Mouse (Mus musculus) hindbrain, embryonic 15.5 days (tissue): ENCODE results near the gene Cyp27a1. TPM values are rescaled to one million over a fixed set of nuclear protein-coding genes. Genes with fewer than 3 reads are reported as not detected.

ENCODE experiments used
- ATAC-seq: fragments of 200-750 bp; cut with Nextera tagmentation; 2 replicates; pipeline ENCODE4 v1.8.0; 2017; ENCODE audit warnings: low read depth, moderate number of reproducible peaks, moderate TSS enrichment; ENCODE audit not compliant: low FRiP score
- H3K27ac ChIP-seq: fragments of 300-500 bp; sonication (generic); replicated peaks from 2 replicates; pipeline ENCODE4 v1.5.1; 2015; ENCODE audit warnings: mild to moderate bottlenecking, inconsistent platforms
- H3K27me3 ChIP-seq: fragments of 300-500 bp; sonication (generic); 2 replicates; pipeline ENCODE4 v1.6.1; 2015; ENCODE audit warnings: control low read depth, inconsistent platforms
- H3K36me3 ChIP-seq: fragments of 300-500 bp; sonication (generic); 2 replicates; pipeline ENCODE4 v1.6.1; 2015; ENCODE audit warnings: control low read depth, inconsistent platforms
- H3K4me1 ChIP-seq: fragments of 300-500 bp; sonication (generic); replicated peaks from 2 replicates; pipeline ENCODE4 v1.6.1; 2015; ENCODE audit warnings: control low read depth, inconsistent platforms
- H3K4me2 ChIP-seq: fragments of 300-500 bp; sonication (generic); 2 replicates; pipeline ENCODE4 v1.6.1; 2015; ENCODE audit warnings: moderate library complexity, mild to moderate bottlenecking, inconsistent platforms
- H3K4me3 ChIP-seq: fragments of 300-500 bp; sonication (generic); 2 replicates; pipeline ENCODE4 v1.5.1; 2015; ENCODE audit warnings: mild to moderate bottlenecking, inconsistent platforms
- H3K9ac ChIP-seq: fragments of 300-500 bp; sonication (generic); 2 replicates; pipeline ENCODE4 v1.6.1; 2015; ENCODE audit warnings: inconsistent platforms
- H3K9me3 ChIP-seq: fragments of 300-500 bp; sonication (generic); 2 replicates; pipeline ENCODE4 v1.6.1; 2016; ENCODE audit warnings: control low read depth, inconsistent platforms
- WGBS: fragments of 180-500 bp; shearing (Covaris S2); methylation state at CpG from one replicate; pipeline ENCODE4 v1.1.7; 2015; 5-methylcytosine and 5-hydroxymethylcytosine counted together
- polyA plus RNA-seq: library from polyadenylated mRNA; unstranded; fragments of >200 nt; fragmentation: Nextera tagmentation; extraction: Ambion mirVana; gene quantifications from 2 replicates; pipeline ENCODE4 v1.2.1, GENCODE M21; 2015

The Cyp27a1 gene
- polyA plus RNA-seq, 1 experiment from 2014 or later: 3.3 TPM

DNA sequence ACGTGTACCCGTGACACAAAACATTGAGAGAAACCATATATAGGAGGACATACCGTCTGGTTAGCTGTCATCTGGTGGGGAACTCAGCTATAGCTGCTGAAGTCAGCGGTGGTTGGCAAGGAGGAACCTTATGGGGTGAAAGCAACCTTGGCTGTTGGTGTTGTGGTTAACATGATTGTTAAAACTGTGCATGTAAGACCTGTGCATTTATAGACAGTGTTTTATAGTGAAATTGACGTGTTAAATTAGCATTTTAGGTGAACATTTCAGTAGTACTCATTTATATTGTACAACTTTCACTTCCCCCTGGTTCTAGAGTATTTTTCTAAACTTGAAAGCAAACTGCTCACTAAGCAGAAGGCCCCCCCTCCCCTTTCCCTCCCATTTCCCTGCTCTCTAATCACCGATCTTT lies 11.2 kb upstream of the Cyp27a1 start:
- H3K9me3 ChIP-seq: no peaks in the 10 kb centered on the region
- H3K27me3 ChIP-seq: no peaks in the 10 kb centered on the region
- H3K36me3 ChIP-seq: peaks cover 19% of the 10 kb centered on the region
- no peaks in the 10 kb centered on the region for H3K4me1 ChIP-seq
- WGBS: 93% methylated on average over 6 of the region's 6 CpGs
- H3K9ac ChIP-seq: no peak overlapping the region
- ATAC-seq: no peak
- H3K4me3 ChIP-seq: no peak overlapping the region
- no peak overlapping the region for H3K4me2 ChIP-seq
- H3K27ac ChIP-seq: no peak overlapping the region

DNA sequence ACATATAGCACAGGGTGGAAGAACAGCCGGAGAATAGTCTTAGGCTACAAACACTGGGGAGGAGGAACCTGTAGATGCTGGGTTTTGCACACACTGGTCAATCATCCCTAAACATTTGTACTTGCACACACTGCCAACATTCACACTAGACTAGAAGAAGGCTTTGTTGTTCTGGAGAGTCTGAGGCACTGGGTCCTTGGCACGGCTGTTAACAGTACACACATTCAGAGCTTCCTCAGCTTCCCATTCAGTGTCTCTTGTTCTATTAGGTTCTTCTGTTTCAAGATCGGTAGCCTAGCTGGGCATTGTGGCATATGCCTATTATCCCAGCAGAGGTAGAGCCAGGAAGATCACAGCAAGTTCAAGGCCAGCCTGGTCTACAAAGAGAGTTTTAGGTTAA lies 9.2 kb upstream of the Cyp27a1 start:
- peaks cover 2% of the 10 kb centered on the region; the same call in 1 of the 2 replicates for H3K36me3 ChIP-seq
- H3K27ac ChIP-seq: no peak overlapping the region
- no peak for ATAC-seq
- H3K27me3 ChIP-seq: no peaks in the 10 kb centered on the region
- H3K4me3 ChIP-seq: no peak overlapping the region
- no peaks in the 10 kb centered on the region for H3K4me1 ChIP-seq
- no peak overlapping the region for H3K9ac ChIP-seq
- no peak overlapping the region for H3K4me2 ChIP-seq
- H3K9me3 ChIP-seq: no peaks in the 10 kb centered on the region
- WGBS: 83% methylated on average over 3 of the region's 3 CpGs

DNA sequence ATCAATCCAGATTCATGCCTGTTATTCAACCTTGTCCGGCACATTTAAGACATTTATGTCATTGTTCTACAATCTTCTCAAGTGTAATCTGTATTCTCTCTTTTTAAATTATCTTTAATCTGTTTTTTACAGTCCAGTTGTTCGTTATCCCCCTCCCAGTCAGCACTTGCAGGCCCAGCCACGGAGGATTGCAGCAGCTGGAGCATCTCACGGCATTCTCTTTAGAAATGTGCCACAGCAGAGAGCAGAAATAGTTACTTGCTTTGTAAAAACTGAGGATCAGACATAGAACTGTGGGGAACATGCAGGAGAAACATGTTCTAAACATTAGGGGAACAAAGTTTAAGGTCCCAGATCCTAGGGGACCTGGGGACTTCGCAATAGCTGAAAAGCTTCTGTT lies 8.4 kb upstream of the Cyp27a1 start:
- WGBS: 83% methylated on average over 5 of the region's 5 CpGs

DNA sequence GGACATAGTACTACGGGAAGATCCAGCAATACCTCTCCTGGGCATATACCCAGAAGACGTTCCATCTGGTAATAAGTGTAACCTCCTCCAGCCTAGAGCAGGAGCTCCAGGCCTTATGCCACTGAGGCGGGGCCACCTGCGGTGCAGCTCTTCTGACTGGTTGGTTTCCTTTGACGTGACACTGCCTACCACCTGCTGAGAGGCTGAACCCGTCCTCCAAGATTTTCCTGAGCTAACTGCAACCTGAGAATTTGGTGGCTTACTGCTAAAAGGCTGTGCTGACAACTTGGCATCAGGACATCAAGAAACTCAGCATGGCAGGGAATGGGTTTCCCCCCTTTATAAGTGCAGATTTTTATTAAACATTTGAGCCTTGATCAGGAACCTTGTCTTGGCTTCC lies 3.8 kb upstream of the Cyp27a1 start:
- H3K4me2 ChIP-seq: no peak overlapping the region
- no peaks in the 10 kb centered on the region for H3K9me3 ChIP-seq
- peaks cover 12% of the 10 kb centered on the region; the same call in 1 of the 2 replicates for H3K27me3 ChIP-seq
- H3K27ac ChIP-seq: no peak overlapping the region
- no peak overlapping the region for H3K9ac ChIP-seq
- H3K36me3 ChIP-seq: no peaks in the 10 kb centered on the region
- WGBS: 41% methylated on average over 6 of the region's 6 CpGs
- peaks cover 12% of the 10 kb centered on the region for H3K4me1 ChIP-seq
- ATAC-seq: no peak
- no peak overlapping the region for H3K4me3 ChIP-seq

More for the DNA sequence above, 8.4 kb upstream of the Cyp27a1 start:
- Histone ChIP-seq H3K27ac (no peak overlapping the region), H3K9ac (no peak overlapping the region), H3K4me2 (no peak overlapping the region), H3K4me1 (no peaks in the 10 kb centered on the region), H3K27me3 (no peaks in the 10 kb centered on the region), H3K36me3 (no peaks in the 10 kb centered on the region), H3K4me3 (no peak overlapping the region), H3K9me3 (no peaks in the 10 kb centered on the region)
- ATAC-seq: no peak

DNA sequence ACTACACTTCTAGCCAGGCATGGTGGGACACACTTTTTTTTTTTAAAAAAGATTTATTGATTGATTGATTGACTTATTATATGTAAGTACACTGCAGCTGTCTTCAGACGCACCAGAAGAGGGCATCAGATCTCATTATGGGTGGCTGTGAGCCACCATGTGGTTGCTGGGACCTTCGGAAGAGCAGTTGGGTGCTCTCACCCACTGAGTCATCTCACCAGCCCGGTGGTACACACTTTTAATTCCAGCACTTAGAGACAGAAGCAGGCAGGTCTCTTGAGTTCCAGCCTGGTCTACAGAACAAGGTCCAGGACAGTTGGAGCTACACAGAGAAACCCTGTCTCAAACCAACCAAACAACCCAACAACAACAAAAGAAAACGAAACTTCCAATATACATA lies 1.3 kb upstream of the Cyp27a1 start:
- Histone ChIP-seq H3K4me2 (no peak overlapping the region), H3K9ac (no peak overlapping the region), H3K27ac (no peak overlapping the region), H3K4me1 (peaks cover 12% of the 10 kb centered on the region), H3K9me3 (no peaks in the 10 kb centered on the region), H3K4me3 (no peak overlapping the region), H3K36me3 (no peaks in the 10 kb centered on the region), H3K27me3 (peaks cover 12% of the 10 kb centered on the region; the same call in 1 of the 2 replicates)
- 87% methylated on average over 4 of the region's 4 CpGs for WGBS
- ATAC-seq: no peak

DNA sequence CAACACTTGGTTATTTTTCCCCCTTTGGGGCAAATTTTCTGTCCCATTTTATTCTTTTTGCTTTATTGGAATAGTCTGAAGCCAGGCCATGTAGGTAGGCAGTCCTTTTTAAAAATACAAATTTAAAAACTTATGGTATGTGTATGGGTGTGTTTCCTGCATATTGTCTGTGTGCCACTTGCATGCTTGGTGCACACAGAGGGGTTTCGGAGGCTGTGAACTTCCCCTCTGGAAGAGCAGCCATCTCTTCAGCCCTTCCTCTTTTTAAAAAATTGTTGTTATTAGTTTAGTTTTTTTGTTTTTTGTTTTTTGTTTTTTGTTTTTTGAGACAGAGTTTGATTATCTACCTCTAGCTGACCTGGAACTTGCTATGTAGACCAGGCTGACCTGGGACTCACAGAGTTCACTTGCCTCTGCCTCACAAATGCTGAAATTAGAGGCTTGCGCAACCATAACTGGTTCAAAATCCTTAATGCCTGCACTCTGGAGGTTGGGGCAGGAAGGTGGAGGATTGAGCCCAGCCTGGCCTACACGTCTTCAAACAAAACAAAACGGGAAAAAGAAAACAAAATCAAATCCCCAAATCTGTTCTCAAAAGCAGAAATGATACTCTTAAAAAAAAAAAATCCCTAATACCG lies 794 bp upstream of the Cyp27a1 start:
- H3K27me3 ChIP-seq: peaks cover 12% of the 10 kb centered on the region; the same call in 1 of the 2 replicates
- peaks cover 12% of the 10 kb centered on the region for H3K4me1 ChIP-seq
- H3K9ac ChIP-seq: no peak overlapping the region
- no peak overlapping the region for H3K27ac ChIP-seq
- 37% methylated on average over 5 of the region's 5 CpGs for WGBS
- H3K4me3 ChIP-seq: peak overlapping the region; percentile 40
- no peaks in the 10 kb centered on the region for H3K36me3 ChIP-seq
- no peak for ATAC-seq
- no peaks in the 10 kb centered on the region for H3K9me3 ChIP-seq
- peak overlapping the region; percentile 85 for H3K4me2 ChIP-seq

- Histone ChIP-seq H3K27me3 (peaks cover 12% of the 10 kb centered on the region; the same call in 1 of the 2 replicates), H3K4me2 (peak overlapping the region; percentile 85), H3K4me3 (peak overlapping the region; percentile 40), H3K36me3 (no peaks in the 10 kb centered on the region), H3K4me1 (peaks cover 12% of the 10 kb centered on the region), H3K27ac (no peak overlapping the region), H3K9me3 (no peaks in the 10 kb centered on the region), H3K9ac (peak overlapping the region; percentile 45; the same call in 1 of the 2 replicates)
- no peak for ATAC-seq
- 33% methylated on average over 12 of the region's 12 CpGs for WGBS
Measured at GRCm38 (mm10) chr1:74713859-74714730, 721 bp downstream of the Cyp27a1 start.

DNA sequence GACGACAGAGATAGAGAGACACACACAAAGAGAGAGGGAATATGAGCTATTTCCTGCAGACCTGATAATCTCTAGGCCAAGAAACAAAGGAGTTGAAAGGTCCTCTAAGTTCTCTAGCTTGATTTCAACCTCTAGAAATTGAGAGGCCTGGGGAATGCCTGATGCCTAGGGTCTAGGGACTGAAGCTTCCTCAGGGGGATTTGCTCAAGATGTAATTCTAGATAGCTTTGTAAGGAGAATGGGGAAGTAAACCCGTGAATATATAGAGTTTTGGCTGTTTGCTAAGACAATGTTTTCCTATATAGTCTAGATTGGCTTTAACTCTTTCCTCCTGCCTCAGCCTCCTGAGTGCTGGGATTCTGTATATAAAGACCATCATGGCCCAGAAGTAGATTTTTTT lies 1.6 kb downstream of the Cyp27a1 start:
- 61% methylated on average over 2 of the region's 2 CpGs for WGBS

DNA sequence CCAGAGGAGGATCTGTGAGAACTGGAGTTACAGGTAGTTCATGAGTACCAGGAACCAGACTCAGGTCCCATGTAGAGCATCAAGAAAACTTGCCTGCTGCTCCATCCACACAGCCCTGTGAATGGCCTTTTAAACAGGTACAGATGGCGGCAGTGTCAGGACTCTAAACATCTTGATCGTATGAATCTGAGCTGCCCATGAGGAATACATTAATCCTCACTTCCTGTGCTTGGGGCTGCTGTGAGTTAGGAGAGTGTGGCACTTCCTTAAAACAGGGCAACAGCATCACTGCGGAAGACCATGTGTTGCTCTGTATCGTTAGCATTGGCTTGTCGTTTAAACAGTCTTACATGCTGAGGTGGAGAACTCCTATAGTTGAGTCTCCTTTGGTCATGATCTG lies 2.1 kb downstream of the Cyp27a1 start:
- no peak overlapping the region for H3K27ac ChIP-seq
- no peak overlapping the region for H3K4me3 ChIP-seq
- H3K36me3 ChIP-seq: no peaks in the 10 kb centered on the region
- peaks cover 12% of the 10 kb centered on the region for H3K4me1 ChIP-seq
- 84% methylated on average over 5 of the region's 5 CpGs for WGBS
- H3K4me2 ChIP-seq: no peak overlapping the region
- no peak overlapping the region for H3K9ac ChIP-seq
- H3K9me3 ChIP-seq: no peaks in the 10 kb centered on the region
- ATAC-seq: no peak
- peaks cover 12% of the 10 kb centered on the region; the same call in 1 of the 2 replicates for H3K27me3 ChIP-seq

More for the DNA sequence above, 1.6 kb downstream of the Cyp27a1 start:
- Histone ChIP-seq H3K4me2 (no peak overlapping the region), H3K4me1 (peaks cover 12% of the 10 kb centered on the region), H3K4me3 (no peak overlapping the region), H3K36me3 (no peaks in the 10 kb centered on the region), H3K27me3 (peaks cover 12% of the 10 kb centered on the region; the same call in 1 of the 2 replicates), H3K9me3 (no peaks in the 10 kb centered on the region), H3K27ac (no peak overlapping the region), H3K9ac (no peak overlapping the region)
- ATAC-seq: no peak

GRCm38 (mm10) chr1:74715886-74716285 lies 2.5 kb downstream of the Cyp27a1 start:
- 89% methylated on average over 6 of the region's 6 CpGs for WGBS
- no peak for ATAC-seq
- Histone ChIP-seq H3K4me3 (no peak overlapping the region), H3K27me3 (peaks cover 12% of the 10 kb centered on the region; the same call in 1 of the 2 replicates), H3K4me1 (peaks cover 12% of the 10 kb centered on the region), H3K27ac (no peak overlapping the region), H3K9ac (no peak overlapping the region), H3K9me3 (no peaks in the 10 kb centered on the region), H3K4me2 (no peak overlapping the region), H3K36me3 (no peaks in the 10 kb centered on the region)

DNA sequence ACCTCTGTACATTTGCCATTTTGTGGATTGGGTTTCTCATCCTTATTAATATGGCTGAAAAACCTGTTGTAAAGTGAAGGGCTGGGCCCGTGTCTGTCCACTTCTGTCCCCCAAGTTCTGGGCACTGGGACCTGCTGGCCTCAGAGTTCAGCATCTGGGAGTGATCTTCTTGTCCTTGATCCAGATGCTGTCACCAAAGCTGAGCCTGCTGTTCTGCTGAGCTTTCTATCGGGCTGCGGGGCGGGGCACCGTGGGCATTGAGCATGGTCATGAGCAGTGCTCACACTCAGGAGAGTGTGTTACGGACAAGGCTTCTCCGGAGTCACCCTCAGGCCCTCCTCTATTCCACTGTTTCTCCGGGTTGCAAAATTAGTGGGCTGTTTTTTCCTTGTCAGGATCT lies 4.7 kb downstream of the Cyp27a1 start:
- Histone ChIP-seq H3K4me2 (no peak overlapping the region), H3K27ac (no peak overlapping the region), H3K4me1 (peaks cover 7% of the 10 kb centered on the region), H3K4me3 (no peak overlapping the region), H3K27me3 (0 out of 2 replicates have a peak, but pooled peaks cover 6% of the 10 kb centered on the region), H3K36me3 (no peaks in the 10 kb centered on the region), H3K9me3 (no peaks in the 10 kb centered on the region), H3K9ac (no peak overlapping the region)
- no peak for ATAC-seq
- 89% methylated on average over 8 of the region's 8 CpGs for WGBS

DNA sequence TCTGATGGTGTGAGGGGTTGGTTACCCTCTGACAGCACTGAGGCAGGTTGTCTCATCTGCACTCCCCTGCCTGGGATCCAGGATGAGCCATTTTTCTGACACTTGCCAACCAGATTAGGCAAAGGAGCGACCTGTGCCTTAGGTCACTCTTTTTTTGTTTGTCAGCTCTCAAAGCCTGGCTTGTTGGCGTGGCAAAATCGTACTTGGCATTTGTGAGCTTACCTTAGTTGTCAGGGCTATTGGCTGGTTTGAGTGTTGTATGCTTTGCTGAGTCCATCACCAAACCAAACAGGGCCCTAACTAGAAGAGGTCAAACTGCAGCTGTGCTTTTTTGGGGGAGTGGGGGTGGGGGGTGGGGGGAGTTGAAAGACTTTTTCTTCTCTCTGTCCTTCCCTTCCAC lies 5.9 kb downstream of the Cyp27a1 start:
- H3K4me3 ChIP-seq: no peak overlapping the region
- no peak overlapping the region for H3K9ac ChIP-seq
- H3K27ac ChIP-seq: no peak overlapping the region
- H3K4me1 ChIP-seq: no peaks in the 10 kb centered on the region
- no peak overlapping the region for H3K4me2 ChIP-seq
- H3K27me3 ChIP-seq: 0 out of 2 replicates have a peak, but pooled peaks cover 2% of the 10 kb centered on the region
- no peak for ATAC-seq
- 81% methylated on average over 3 of the region's 3 CpGs for WGBS
- no peaks in the 10 kb centered on the region for H3K9me3 ChIP-seq
- no peaks in the 10 kb centered on the region for H3K36me3 ChIP-seq
